Comparison of ENCODE assay signal across 9 mouse cellular contexts in genomic region chr11:76479729-76480128, GRCm38 (mm10).
DNase-seq lines count a peak whose midpoint lies in the region; ATAC-seq and TF ChIP-seq lines count a peak whose summit lies in the region.
"Had no signal": no experiment of that assay in that cellular context is flagged by ENCODE, and none has a peak within 500 bp of the region (broad histone marks: within the 10 kb centered on the region; RNA-seq: fewer than 3 reads in every experiment).

No protein-coding gene starts in this region.

- no peak for DNase-seq in heart, postnatal 36 days
- DNase-seq in 416B (ENCODE audit: low read depth), result peak; percentile 87
- DNase-seq in adrenal gland, postnatal 36 days, result peak; percentile 58 to 61
- DNase-seq in naive thymus-derived CD4-positive, alpha-beta T cell, adult 2 months (ENCODE audit: low read depth), result peak; percentile 82
- no peak for DNase-seq in left cerebral cortex, adult 2 months (ENCODE audit: extremely low spot score in 1 of 2, low spot score in 2 of 2)
- no peak for DNase-seq in right cerebral cortex, postnatal 14 days
- no peak for DNase-seq in urinary bladder, postnatal 36 days (ENCODE audit: low spot score in 2 of 2)
- DNase-seq: cerebellum, adult 2 months had no signal

- no peaks in the 10 kb centered on the region for H3K27me3 ChIP-seq in heart, embryonic 16.5 days (ENCODE audit: control insufficient read depth, insufficient read depth, low read length)

- peaks cover 21% of the 10 kb centered on the region for H3K36me3 ChIP-seq in heart, embryonic 16.5 days (ENCODE audit: control insufficient read depth, insufficient read depth)

- intact Hi-C loops in heart, postnatal 36 days (cut with DNase I), result no loop called here
- intact Hi-C loops in left cerebral cortex, adult 2 months (cut with DNase I), result no loop called here

- H3K9me3 ChIP-seq in heart, embryonic 16.5 days (replicated peaks; ENCODE audit: control insufficient read depth, low read length), result no peaks in the 10 kb centered on the region

- TF ChIP-seq CTCF in left cerebral cortex, adult 2 months (IDR thresholded peaks at IDR 0.05), result no peak

- ATAC-seq in heart, embryonic 16.5 days (replicated peaks; ENCODE audit: extremely low read depth, insufficient read depth, low FRiP score), result no peak

- H3K4me2 ChIP-seq in heart, embryonic 16.5 days (ENCODE audit: low read depth, low read length), result no peak overlapping the region

- WGBS in heart, embryonic 16.5 days, result 88% methylated on average over 4 of the region's 4 CpGs

- no peak overlapping the region for H3K4me3 ChIP-seq in heart, embryonic 16.5 days (ENCODE audit: low read length)
- H3K4me3 ChIP-seq in left cerebral cortex, adult 2 months, result no peak overlapping the region

- peak overlapping the region; percentile 64 for H3K27ac ChIP-seq in heart, embryonic 16.5 days (ENCODE audit: low read length)
- no peak overlapping the region for H3K27ac ChIP-seq in left cerebral cortex, adult 2 months

- peaks cover 35% of the 10 kb centered on the region for H3K4me1 ChIP-seq in heart, embryonic 16.5 days (ENCODE audit: control insufficient read depth, insufficient read depth, low read length)

- H3K9ac ChIP-seq in heart, embryonic 16.5 days (ENCODE audit: low read length), result no peak overlapping the region

Comparison
In these comparisons a context has a peak if more than half of its experiments do, and no peak if none do; other contexts are left out.
1. DNase-seq: peak in 416B (single experiment), adrenal gland, postnatal 36 days (2 of 2) and naive thymus-derived CD4-positive, alpha-beta T cell, adult 2 months (single experiment); none in heart, postnatal 36 days (0 of 2), left cerebral cortex, adult 2 months (0 of 2), right cerebral cortex, postnatal 14 days (single experiment) and urinary bladder, postnatal 36 days (0 of 2).